Mouse (Mus musculus): ENCODE results near the gene Macrod1.

Gene Macrod1

DNA sequence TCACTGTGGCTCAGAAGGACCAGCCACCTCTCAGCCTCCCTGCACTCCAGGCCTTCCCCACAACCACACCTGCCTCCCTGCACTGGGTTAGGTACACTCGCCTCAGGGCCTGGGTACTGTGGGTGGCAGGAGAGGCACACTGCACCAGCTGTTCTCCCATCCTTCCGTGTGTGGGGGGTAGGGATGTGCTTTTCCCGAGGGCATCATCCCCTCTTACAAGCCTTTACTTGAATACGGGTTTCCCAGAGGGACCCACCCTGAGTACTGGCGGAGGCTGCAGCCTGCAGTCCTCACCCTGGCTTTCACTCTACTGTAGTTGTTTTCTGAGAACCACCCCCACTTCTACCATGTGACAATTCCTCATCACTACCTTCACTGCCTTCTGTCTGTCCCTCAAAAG is 130.5 kb downstream of the Macrod1 start:
- ATAC-seq (ENCODE audit: insufficient number of reproducible peaks, low FRiP score, low TSS enrichment): no peak

DNA sequence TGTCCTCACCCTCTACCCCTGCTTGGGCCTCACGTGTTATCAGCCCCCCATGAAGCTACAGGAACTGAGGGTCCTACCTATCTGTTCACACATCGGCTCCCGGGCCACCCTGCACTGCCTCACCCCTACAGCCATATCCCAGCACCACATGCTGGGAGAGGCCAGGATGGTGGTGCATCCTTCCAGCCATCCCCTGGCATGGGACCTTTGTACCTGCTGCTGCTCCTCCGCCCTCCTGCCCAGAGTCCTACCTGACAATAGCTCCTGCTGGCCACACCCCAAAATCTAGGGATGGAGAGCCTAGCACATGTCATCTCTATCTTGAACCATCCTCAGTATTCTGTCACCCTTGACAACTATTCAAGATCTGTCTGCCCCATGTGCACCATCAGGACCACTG is 132.4 kb downstream of the Macrod1 start:
- ATAC-seq (ENCODE audit: insufficient number of reproducible peaks, low FRiP score, low TSS enrichment): no peak

DNA sequence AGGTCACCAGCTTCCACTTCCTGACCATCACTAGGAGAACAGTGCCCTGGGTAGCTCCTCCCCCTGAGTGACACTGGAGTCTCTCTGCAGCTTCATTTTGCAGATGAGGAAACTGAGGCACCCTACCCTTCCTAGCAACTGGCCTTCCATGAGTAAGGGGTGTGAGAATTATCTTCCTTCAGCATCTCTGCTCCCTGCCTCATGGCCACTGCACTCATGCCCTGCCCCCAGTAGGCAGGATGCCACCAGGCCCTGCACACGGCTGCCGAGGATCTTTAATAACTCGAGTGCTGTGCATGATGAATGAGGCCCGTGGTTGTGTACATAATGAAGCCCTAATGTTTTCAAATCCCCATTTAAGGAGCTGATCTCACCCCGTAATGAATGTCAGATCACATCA is 134.4 kb downstream of the Macrod1 start:
- no peak for ATAC-seq (ENCODE audit: insufficient number of reproducible peaks, low FRiP score, low TSS enrichment)

DNA sequence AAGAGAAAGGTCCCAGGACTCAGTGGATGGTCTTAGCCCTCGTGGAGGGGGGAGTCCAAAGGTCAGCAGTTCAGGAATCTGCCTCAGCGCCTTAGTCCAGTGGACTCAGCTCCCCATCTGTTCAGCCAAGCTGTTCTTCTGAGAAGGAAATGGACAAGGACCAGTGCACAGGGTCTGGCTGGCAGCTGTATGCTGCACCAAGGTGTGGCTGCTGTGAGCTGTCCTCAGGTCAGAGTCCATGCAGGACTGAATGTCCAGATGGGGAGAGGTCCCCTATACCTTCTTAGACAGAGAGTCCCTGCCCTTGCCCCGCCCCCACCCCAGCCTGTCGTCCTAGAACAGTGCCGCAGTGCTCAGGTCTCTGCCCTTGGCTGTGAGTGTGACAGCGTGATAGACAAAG is 135.0 kb downstream of the Macrod1 start:
- no peak for ATAC-seq (ENCODE audit: insufficient number of reproducible peaks, low FRiP score, low TSS enrichment)

DNA sequence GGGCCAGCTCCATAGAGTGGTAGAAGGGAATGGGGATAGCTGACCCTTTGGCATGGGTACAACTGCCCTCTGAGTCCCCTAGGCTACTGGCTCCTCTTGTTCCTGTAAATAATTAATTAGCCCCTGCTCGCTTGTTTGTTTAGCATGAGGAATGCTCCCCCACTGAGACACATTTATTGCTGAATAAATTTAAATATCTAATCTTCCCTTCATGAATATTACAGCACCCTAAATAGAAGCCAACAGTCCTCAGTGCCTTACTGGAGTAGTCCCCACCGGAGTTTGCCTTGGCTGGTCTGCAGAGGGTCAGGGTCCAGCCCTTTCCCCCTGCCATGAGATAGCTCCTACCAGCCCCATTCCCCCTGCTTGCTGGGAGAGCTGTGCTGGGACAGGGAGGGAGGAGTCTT is 136.0 kb downstream of the Macrod1 start:
- no peak for ATAC-seq (ENCODE audit: insufficient number of reproducible peaks, low FRiP score, low TSS enrichment)

DNA sequence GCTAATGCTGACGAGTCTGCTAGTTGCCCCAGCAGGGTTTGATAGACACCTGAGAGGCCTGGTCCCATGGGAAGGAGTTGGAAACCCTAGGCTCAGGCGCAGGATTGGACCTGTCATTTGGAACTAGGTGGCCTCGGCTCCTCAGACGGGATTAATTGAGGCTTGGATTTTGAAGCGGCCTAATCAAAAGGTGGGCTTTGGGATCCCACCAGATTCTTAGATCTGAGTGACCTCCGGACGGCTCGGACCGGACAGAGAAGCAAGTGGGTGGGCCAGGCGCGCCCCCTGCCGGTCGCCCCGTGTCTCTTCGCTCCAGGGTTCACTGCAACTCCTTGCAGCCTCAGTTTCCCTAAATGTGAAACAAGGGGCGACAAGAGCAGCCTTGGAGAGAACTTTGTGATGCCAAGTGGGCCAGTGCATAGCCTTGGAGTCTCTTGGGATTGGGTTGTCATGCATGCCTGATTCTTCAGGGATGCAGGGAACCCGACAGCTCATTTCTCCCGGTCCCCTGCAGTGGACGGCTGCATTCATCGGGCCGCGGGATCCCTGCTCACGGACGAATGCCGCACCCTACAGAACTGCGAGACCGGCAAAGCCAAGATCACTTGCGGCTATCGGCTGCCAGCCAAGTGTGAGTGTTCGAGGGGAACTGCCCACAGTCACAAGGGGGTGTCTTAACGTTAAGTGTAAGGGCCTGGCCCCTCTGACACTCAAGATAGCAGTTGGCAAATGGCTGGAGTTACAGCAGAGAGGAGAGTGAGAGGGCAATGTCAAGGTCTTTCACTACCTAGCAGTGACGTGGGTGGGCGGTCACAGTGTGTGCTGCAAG is 139.5 kb downstream of the Macrod1 start:
- peak; percentile 49; the same call in 1 of the 2 replicates for ATAC-seq (ENCODE audit: insufficient number of reproducible peaks, low FRiP score, low TSS enrichment)

DNA sequence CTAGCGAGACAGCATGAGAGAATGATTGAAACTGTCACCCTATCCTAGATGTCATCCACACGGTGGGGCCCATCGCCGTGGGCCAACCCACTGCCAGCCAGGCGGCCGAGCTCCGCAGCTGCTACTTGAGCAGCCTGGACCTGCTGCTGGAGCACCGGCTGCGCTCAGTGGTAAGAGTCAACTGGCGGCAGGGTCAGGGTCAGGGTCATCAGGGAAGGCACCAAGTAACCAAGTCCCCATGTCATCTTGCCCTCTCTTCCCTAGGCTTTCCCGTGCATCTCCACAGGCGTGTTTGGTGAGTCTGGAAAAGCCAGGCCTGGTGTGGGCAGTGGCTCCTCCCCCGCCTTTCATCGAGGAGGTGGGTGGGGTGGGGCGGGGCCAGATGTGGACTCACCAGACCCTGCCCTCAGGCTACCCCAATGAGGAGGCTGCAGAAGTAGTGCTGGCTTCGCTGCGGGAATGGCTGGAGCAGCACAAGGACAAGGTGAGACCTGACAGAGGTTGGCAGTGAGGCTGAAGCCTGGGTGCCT is 140.2 kb downstream of the Macrod1 start:
- no peak for ATAC-seq (ENCODE audit: insufficient number of reproducible peaks, low FRiP score, low TSS enrichment)

DNA sequence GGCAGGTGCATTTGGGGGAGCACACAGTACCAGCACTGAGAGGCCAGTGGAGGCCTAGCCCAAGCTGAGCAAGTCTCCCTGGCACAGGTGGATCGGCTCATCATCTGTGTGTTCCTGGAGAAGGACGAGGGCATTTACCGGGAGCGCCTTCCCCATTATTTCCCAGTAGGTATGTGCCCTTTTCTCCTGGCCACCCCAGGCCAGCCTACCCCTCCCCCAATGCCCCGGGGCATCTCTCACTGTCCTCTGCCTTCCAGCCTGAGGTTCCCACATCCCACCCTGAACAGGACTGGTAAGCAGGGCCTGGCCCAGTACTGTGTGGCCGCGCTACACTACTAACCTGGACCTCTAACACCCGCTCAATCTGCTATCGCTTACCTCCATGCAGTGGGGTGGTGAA is 140.8 kb downstream of the Macrod1 start:
- no peak for ATAC-seq (ENCODE audit: insufficient number of reproducible peaks, low FRiP score, low TSS enrichment)

DNA sequence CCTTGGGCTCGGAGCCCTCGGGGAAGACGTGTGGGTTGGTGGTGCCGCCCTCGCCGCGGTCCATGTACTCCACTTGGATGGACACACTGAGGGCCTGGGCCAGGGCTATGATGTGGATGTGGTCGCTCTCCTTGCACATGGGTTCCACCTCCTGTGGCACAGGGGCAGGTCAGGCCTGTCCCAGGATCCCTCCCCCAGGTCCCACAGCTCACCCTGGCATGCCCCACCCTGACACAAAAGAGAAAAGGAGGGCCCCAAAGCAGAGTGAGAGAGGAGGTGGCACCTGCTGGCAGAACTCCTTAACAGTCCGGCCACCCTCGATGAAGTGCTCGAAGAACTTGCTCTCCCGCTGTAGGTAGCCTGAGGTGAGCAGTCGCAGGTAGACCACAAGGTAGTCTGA is 142.5 kb downstream of the Macrod1 start:
- no peak for ATAC-seq (ENCODE audit: insufficient number of reproducible peaks, low FRiP score, low TSS enrichment)

DNA sequence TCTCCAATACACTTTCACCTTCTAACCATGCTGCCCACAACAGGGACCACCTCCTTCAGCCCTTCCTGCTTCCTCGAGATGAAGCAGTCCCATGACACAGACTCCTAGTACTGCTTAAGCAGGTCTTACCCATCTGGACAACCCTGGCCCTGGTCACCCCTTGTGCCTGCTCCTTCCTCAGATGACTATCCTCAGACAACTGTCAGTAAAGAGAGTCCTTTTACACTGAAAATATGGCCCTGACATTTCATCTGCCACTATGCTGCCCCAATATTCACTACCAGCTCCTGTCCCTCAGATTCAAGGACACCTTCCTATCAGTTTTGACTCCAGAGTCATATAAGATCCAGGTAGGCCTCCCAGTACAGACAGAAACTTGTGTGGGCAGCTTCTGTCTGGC is 143.8 kb downstream of the Macrod1 start:
- ATAC-seq (ENCODE audit: insufficient number of reproducible peaks, low FRiP score, low TSS enrichment): no peak

DNA sequence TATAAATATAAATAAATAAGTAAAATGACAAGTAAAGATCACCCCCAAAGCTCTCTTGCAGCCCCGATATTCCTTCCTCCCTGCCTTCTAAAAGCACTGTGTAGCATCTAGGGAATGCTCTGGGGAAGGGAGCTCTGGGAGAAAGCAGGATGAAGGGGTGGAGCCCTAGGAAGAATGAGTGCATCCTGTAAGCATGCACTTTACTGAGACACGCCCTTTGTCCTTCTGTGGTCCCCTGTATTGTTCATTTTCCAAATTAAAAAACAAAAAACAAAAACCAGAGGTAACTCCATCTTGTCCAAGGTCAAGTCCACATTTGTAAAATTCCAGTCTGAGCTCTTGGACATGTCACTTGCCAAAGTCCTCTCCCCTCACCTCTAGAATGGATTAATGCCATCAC is 148.3 kb downstream of the Macrod1 start:
- no peak for ATAC-seq (ENCODE audit: insufficient number of reproducible peaks, low FRiP score, low TSS enrichment)

DNA sequence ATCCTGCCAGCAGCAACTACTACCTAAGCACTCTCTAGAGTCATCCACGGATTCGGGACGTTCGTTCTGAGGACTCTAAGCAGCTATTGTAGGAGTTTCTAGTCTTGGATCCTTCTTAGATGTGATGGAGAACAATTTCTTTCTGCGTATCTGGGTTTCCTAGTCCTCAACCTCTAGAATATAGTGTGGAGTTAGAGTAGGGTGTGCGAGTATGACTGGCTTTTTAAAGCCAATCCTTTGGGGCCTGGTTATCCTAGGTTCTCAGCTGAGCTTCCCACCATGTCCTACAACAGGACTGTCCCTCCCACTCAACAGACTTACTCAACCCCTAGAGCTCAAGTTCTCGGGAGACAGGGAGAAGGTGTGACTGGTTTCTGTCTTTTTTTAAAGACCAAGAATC is 148.7 kb downstream of the Macrod1 start:
- ATAC-seq (ENCODE audit: insufficient number of reproducible peaks, low FRiP score, low TSS enrichment): no peak

DNA sequence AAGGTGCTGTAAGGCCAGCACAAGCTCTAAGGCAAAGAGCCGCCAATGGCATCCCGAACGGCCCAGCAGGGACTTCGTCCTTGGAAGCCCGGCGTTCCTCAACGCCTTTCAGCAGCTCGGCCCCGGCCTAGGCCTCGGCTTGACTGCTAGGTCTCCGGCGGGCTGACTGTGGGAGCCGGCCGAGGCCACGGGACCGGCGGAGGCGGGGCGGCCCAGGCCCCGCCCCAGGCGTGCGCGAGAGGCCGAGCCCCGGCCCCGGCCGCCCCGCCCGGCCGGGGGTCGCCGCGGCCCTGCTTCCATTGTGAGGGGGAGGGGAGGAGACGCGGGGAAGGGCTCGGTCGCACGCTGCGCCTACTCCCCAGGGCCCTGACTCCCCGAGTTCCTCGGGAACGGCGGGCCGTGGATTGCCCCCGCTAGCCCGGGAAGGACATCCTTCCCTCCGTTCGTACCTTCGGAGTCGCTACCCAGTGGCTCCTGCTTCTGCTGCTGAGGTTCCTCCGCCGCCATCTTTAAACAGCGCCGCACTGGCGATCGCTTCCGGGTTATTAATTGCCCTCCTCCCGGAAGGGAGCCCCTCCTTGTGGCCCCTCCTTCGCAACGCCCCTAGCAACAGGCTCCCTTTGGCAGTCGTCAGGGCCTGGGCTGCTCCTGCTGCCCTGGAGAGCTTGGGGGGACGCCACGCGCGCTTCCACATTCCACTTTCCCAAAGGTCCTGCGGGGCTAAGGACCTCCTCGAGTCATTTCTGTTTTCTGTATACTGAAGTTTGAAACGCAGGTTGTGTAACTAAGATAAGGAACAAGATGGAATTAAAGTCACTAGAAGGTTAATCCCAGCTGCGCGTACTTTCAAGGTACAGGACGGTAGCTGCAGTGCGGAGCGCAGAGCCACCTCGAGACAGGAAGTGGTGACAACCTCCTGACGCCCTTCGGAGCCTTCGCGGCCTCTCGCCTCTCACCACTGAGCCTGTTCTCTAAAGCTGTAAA is 149.4 kb downstream of the Macrod1 start, which contains the start of gene Otub1:
Otub1 (minus strand) TSS at position 564 of the 984 bp plus-strand sequence.
- ATAC-seq (ENCODE audit: insufficient number of reproducible peaks, low FRiP score, low TSS enrichment): peak; percentile 77; the same call in 1 of the 2 replicates

DNA sequence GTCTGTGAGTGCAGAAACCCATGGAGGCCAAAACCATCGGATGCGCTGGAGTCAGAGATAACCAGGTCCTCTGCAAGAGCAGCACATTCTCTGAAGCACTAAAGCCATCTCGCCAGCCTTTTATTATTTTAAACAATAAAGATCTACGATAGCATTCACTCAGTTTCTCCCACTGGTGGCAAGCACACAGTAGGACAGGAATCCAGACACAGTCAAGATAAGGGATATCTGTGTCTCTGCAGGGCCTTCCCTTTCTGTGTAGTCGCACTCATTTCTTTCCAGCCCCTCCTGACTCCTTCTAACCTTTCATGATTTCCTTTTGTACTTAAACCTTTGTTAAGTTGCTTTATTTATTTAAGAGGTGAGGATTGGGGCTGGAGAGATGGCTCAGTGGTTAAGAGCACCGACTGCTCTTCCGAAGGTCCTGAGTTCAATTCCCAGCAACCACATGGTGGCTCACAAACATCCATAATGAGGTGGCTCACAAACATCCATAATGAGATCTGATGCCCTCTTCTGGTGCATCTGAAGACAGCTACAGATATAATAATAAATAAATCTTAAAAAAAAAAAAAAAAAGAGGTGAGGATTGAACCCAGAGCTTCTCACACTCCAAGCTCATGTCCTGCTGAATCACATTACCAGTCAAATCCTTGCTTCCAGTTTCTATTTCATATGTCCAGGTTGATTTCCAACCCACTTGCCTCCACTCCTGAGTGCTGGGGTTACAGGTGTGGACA is 153.5 kb downstream of the Macrod1 start:
- ATAC-seq (ENCODE audit: insufficient number of reproducible peaks, low FRiP score, low TSS enrichment): no peak

DNA sequence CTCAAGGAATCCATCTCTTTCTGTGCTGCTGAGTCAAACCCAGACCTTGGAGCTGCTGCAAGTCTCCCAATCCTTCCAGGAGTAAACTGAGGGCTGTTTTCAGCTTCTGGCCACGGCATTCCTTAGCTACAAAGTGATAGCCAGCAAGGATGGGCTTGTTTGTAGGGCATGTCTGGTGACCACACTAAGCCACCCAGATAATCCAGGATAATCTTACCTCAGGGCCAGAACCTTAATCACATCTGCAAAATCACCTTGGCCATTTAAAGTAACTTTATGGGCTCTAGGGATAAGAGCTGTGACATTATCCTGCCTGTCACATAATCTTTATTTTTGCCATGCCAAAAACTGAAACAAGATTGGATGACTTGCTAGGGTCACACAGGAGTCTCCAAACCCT is 155.6 kb downstream of the Macrod1 start:
- no peak for ATAC-seq (ENCODE audit: insufficient number of reproducible peaks, low FRiP score, low TSS enrichment)

DNA sequence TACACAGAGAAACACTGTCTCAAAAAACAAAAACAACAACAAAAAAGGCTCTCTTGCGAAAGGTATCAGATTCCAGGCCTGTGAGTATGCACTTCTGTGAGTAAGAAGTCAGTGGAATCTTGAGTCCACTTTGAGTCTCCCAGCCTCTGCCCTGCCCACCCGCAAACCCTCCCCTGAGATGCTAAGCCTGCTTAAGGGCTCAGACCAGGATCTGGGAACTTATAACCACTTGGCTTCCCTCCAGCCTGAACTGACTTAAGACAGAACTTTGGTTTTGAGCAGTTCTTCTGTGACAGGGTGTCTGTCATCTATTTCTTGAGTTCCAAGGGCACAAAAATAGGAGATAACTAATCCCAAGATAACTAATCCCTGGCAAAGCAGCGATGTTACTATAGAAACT is 156.4 kb downstream of the Macrod1 start:
- ATAC-seq (ENCODE audit: insufficient number of reproducible peaks, low FRiP score, low TSS enrichment): no peak

DNA sequence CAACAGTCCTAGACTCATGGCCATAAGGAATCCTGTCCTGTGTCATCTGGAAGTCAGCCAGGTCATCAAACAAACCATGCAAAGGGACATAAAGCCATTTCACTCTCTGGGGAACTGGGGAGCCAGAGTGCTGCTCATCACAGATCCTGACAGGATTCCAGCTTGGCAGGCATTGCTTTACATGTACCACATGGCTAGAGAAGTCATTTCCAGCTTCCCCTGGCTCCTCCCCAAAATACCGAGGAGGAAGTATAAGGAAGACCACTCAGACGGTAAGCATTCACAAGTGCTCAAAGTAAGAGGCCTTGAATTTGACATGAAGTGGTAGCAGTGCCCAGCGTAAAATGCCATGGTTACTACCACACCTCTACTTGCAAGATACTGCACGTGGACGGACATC is 157.9 kb downstream of the Macrod1 start:
- ATAC-seq (ENCODE audit: insufficient number of reproducible peaks, low FRiP score, low TSS enrichment): no peak

DNA sequence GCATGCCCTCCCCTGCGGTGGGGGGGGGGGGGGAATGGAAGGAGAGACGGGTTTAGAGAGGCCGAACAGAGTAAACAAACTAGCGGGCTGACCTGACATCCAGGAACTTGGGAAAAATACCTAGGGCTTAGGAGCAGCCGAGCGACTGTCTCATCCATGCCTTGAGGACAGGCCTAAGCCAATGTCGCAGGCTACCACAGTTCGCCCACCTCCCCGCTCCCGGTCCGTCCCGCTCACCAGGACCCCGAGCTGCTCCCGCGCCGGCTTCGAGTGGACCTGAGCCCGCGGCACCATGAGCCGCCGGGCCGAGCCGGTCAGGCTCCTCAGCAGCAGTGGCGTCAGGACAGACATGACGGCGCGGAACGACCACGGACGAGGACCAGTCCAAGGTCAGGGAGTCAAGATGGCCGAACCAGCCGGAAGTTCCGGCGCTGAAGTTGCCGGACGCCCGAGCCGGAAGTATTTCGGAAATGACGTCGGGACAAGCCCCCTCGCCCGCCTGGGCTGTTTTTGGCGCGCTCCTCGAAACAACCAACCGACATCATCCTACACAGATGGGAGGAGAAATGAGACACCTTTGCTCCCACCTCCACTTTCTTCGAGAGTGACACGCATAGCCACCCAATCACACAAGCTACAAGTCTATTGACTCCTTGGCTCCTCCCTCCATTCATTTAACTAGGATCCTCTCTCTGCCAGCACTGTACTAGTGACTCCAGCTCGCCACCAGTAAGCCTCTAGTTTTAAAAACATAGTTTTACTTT is 160.7 kb downstream of the Macrod1 start, which contains the start of gene Cox8a:
Cox8a (minus strand) TSS at position 455 of the 764 bp plus-strand sequence.
- peak; percentile 96 for ATAC-seq (ENCODE audit: insufficient number of reproducible peaks, low FRiP score, low TSS enrichment)

DNA sequence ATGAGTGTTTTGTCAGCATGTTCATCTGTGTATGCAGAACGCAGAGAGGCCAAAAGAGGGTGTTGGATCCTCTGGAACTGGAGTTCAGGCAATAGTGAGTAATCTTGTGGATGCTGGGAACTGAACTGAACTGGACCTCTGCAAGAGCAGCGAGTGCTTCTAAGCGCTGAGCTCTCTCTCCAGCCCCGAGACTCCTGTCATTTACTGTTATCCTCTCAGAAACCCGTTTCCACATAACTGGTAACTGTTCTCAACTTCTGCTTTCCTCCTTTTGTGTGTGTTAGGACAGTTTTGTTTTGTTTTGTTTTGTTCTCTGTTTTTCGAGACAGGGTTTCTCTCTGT is 161.3 kb downstream of the Macrod1 start:
- no peak for ATAC-seq (ENCODE audit: insufficient number of reproducible peaks, low FRiP score, low TSS enrichment)

DNA sequence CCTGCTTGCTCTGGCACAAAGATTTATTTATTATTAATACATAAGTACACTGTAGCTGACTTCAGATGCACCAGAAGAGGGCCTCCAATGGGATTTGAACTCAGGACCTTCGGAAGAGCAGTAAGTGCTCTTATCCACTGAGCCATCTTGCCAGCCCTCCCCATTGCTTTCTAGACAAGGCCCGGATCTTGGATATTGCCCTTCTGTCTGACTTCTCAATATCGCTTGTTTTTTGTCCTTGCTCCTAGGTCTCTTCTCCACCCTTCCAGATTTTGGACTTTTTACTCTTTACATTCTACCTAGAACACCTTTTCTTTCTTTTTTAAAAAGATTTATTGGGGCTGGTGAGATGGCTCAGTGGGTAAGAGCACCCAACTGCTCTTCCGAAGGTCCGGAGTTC is 162.1 kb downstream of the Macrod1 start:
- no peak for ATAC-seq (ENCODE audit: insufficient number of reproducible peaks, low FRiP score, low TSS enrichment)

Data from cerebellum, adult (tissue).